Mouse (Mus musculus) neutrophil, adult 59 days (primary cell): Measurements from ENCODE around the gene 0610012G03Rik. TPM values are rescaled to one million over a fixed set of nuclear protein-coding genes. Genes with fewer than 3 reads are reported as not detected.

ENCODE experiments used
- total RNA-seq, 2 experiments: library from RNA; stranded (reverse); gene quantifications; 1 replicate in 1 of 2; 2 replicates in 1 of 2; pipeline ENCODE4 v1.2.4; 2023

Gene 0610012G03Rik
- 10 to 100 TPM in 1 of 2 experiments, 1 to 10 TPM in 1; 9.8 to 14.8 TPM for total RNA-seq

DNA sequence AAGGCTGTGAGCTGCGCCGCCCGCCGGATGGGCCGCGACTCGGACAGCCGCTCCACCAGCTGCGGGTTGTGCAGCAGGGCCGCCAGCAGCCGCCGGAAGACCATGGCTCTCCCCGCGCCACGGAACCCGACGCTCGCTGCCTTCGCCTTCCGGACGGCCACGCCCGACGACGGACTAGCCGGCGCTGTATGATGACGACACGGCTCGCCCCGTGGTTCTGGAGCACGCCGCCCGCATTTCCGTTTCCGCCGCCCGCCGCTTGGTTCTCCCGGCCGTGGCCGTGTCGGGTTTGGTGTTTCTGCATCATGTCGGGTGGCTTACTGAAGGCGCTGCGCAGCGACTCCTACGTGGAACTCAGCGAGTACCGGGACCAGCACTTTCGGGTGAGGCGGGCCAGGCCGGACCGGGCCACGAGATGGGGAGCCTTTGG, at the start of gene 0610012G03Rik, which contains the start of gene Ncbp2:
0610012G03Rik (minus strand) TSS at position 150 of the 430 bp plus-strand sequence.
Ncbp2 (plus strand) TSS at position 169 of the 430 bp plus-strand sequence.

GRCm38 (mm10) chr16:31933751-31934549, 14.3 kb downstream of the 0610012G03Rik start, which contains the start of gene Pigz:
TSS of gene Pigz (plus strand) at chr16:31933851.

Other genes with a start within 250 kb of the 0610012G03Rik start
- not detected for gene Meltf, start 69.7 kb downstream of the 0610012G03Rik start, total RNA-seq
- not detected for gene Pigz, start 14.6 kb downstream of the 0610012G03Rik start, total RNA-seq
- gene Ncbp2, start within 50 bp of the 0610012G03Rik start, total RNA-seq, result 10 to 100 TPM; 15.1 to 15.2 TPM
- gene Senp5, start 54.8 kb upstream of the 0610012G03Rik start, total RNA-seq, result 10 to 100 TPM; 11.8 to 13.1 TPM
- 100 to 1,000 TPM; 102 to 105 TPM for gene Pak2, start 130.8 kb upstream of the 0610012G03Rik start, total RNA-seq
- gene Pigx, start 151.2 kb upstream of the 0610012G03Rik start, total RNA-seq, result 10 to 100 TPM; 48.5 to 49.5 TPM
- 10 to 100 TPM; 30.2 to 40.6 TPM for gene Cep19, start 151.3 kb upstream of the 0610012G03Rik start, total RNA-seq
- gene Nrros, start 217.1 kb upstream of the 0610012G03Rik start, total RNA-seq, result 100 to 1,000 TPM; 125 to 160 TPM
- 1 to 10 TPM; 5.7 to 6.9 TPM for gene Bex6, start 231.3 kb upstream of the 0610012G03Rik start, total RNA-seq